Mouse (Mus musculus): ENCODE data around the gene Clcn1. TPM values are rescaled to one million over a fixed set of nuclear protein-coding genes. Genes with fewer than 3 reads are reported as not detected.

Gene Clcn1
- polyA plus RNA-seq, 1 experiment from 2014 or later, result 1.9 TPM

- DNase-seq (ENCODE audit: low spot score) (no peak), ATAC-seq (ENCODE audit: low FRiP score) (no peak)
- Histone ChIP-seq H3K4me2 (replicated peaks) (no peak overlapping the region), H3K4me1 (replicated peaks; ENCODE audit: control insufficient read depth, insufficient read depth, low read length) (no peaks in the 10 kb centered on the region), H3K36me3 (replicated peaks; ENCODE audit: control insufficient read depth, insufficient read depth) (peaks cover 46% of the 10 kb centered on the region), H3K27me3 (ENCODE audit: control insufficient read depth, insufficient read depth, low read length) (no peaks in the 10 kb centered on the region), H3K9ac (no peak overlapping the region), H3K9me3 (ENCODE audit: control insufficient read depth, low read length) (no peaks in the 10 kb centered on the region), H3K4me3 (replicated peaks; ENCODE audit: low read length) (no peak overlapping the region), H3K27ac (no peak overlapping the region)
- 88% methylated on average over 6 of the region's 6 CpGs for WGBS
Measured at GRCm38 (mm10) chr6:42360231-42360840, 73.9 kb downstream of the Clcn1 start.

GRCm38 (mm10) chr6:42361041-42361895, 74.8 kb downstream of the Clcn1 start:
- Histone ChIP-seq H3K4me3 (replicated peaks; ENCODE audit: low read length) (no peak overlapping the region), H3K27me3 (ENCODE audit: control insufficient read depth, insufficient read depth, low read length) (no peaks in the 10 kb centered on the region), H3K4me1 (replicated peaks; ENCODE audit: control insufficient read depth, insufficient read depth, low read length) (no peaks in the 10 kb centered on the region), H3K4me2 (replicated peaks) (no peak overlapping the region), H3K27ac (no peak overlapping the region), H3K9me3 (ENCODE audit: control insufficient read depth, low read length) (no peaks in the 10 kb centered on the region), H3K36me3 (replicated peaks; ENCODE audit: control insufficient read depth, insufficient read depth) (peaks cover 37% of the 10 kb centered on the region), H3K9ac (no peak overlapping the region)
- DNase-seq (ENCODE audit: low spot score), result no peak
- no peak for ATAC-seq (ENCODE audit: low FRiP score)
- WGBS, result 97% methylated on average over 13 of the region's 13 CpGs

- 59% methylated on average over 1 of the region's 1 CpGs for WGBS
Measured at GRCm38 (mm10) chr6:42362074-42362473, 75.6 kb downstream of the Clcn1 start.

GRCm38 (mm10) chr6:42362497-42362896, 76.0 kb downstream of the Clcn1 start:
- no peak overlapping the region for H3K27ac ChIP-seq

More at GRCm38 (mm10) chr6:42362074-42362473, 75.6 kb downstream of the Clcn1 start:
- Histone ChIP-seq H3K4me2 (replicated peaks) (no peak overlapping the region), H3K27me3 (ENCODE audit: control insufficient read depth, insufficient read depth, low read length) (no peaks in the 10 kb centered on the region), H3K4me1 (replicated peaks; ENCODE audit: control insufficient read depth, insufficient read depth, low read length) (no peaks in the 10 kb centered on the region), H3K27ac (no peak overlapping the region), H3K36me3 (replicated peaks; ENCODE audit: control insufficient read depth, insufficient read depth) (peaks cover 29% of the 10 kb centered on the region), H3K4me3 (replicated peaks; ENCODE audit: low read length) (no peak overlapping the region), H3K9ac (no peak overlapping the region), H3K9me3 (ENCODE audit: control insufficient read depth, low read length) (no peaks in the 10 kb centered on the region)
- ATAC-seq (ENCODE audit: low FRiP score), result no peak
- no peak for DNase-seq (ENCODE audit: low spot score)

GRCm38 (mm10) chr6:42362974-42363373, 76.5 kb downstream of the Clcn1 start:
- H3K4me2 ChIP-seq (replicated peaks), result no peak overlapping the region
- H3K4me3 ChIP-seq (replicated peaks; ENCODE audit: low read length), result no peak overlapping the region
- H3K36me3 ChIP-seq (replicated peaks; ENCODE audit: control insufficient read depth, insufficient read depth), result peaks cover 20% of the 10 kb centered on the region
- H3K27ac ChIP-seq, result no peak overlapping the region
- no peak for ATAC-seq (ENCODE audit: low FRiP score)
- no peaks in the 10 kb centered on the region for H3K4me1 ChIP-seq (replicated peaks; ENCODE audit: control insufficient read depth, insufficient read depth, low read length)
- no peak overlapping the region for H3K9ac ChIP-seq
- H3K27me3 ChIP-seq (ENCODE audit: control insufficient read depth, insufficient read depth, low read length), result no peaks in the 10 kb centered on the region
- WGBS, result 60% methylated on average over 3 of the region's 3 CpGs
- H3K9me3 ChIP-seq (ENCODE audit: control insufficient read depth, low read length), result no peaks in the 10 kb centered on the region
- DNase-seq (ENCODE audit: low spot score), result no peak

More at GRCm38 (mm10) chr6:42362497-42362896, 76.0 kb downstream of the Clcn1 start:
- Histone ChIP-seq H3K4me3 (replicated peaks; ENCODE audit: low read length) (no peak overlapping the region), H3K9me3 (ENCODE audit: control insufficient read depth, low read length) (no peaks in the 10 kb centered on the region), H3K36me3 (replicated peaks; ENCODE audit: control insufficient read depth, insufficient read depth) (peaks cover 24% of the 10 kb centered on the region), H3K4me1 (replicated peaks; ENCODE audit: control insufficient read depth, insufficient read depth, low read length) (no peaks in the 10 kb centered on the region), H3K9ac (no peak overlapping the region), H3K27me3 (ENCODE audit: control insufficient read depth, insufficient read depth, low read length) (no peaks in the 10 kb centered on the region), H3K4me2 (replicated peaks) (no peak overlapping the region)
- DNase-seq (ENCODE audit: low spot score) (no peak), ATAC-seq (ENCODE audit: low FRiP score) (no peak)
- WGBS, result 85% methylated on average over 1 of the region's 1 CpGs

- Histone ChIP-seq H3K4me1 (replicated peaks; ENCODE audit: control insufficient read depth, insufficient read depth, low read length) (no peaks in the 10 kb centered on the region), H3K9ac (no peak overlapping the region), H3K27ac (no peak overlapping the region), H3K36me3 (replicated peaks; ENCODE audit: control insufficient read depth, insufficient read depth) (peaks cover 9% of the 10 kb centered on the region), H3K27me3 (ENCODE audit: control insufficient read depth, insufficient read depth, low read length) (no peaks in the 10 kb centered on the region), H3K4me3 (replicated peaks; ENCODE audit: low read length) (no peak overlapping the region), H3K9me3 (ENCODE audit: control insufficient read depth, low read length) (no peaks in the 10 kb centered on the region), H3K4me2 (replicated peaks) (no peak overlapping the region)
- ATAC-seq (ENCODE audit: low FRiP score) (no peak), DNase-seq (ENCODE audit: low spot score) (no peak)
- WGBS, result 86% methylated on average over 4 of the region's 4 CpGs
Measured at GRCm38 (mm10) chr6:42364066-42364465, 77.6 kb downstream of the Clcn1 start.

GRCm38 (mm10) chr6:42364607-42365006, 78.1 kb downstream of the Clcn1 start:
- DNase-seq (ENCODE audit: low spot score) (no peak), ATAC-seq (ENCODE audit: low FRiP score) (no peak)
- no peak overlapping the region for H3K27ac ChIP-seq
- no peak overlapping the region for H3K9ac ChIP-seq
- H3K4me1 ChIP-seq (replicated peaks; ENCODE audit: control insufficient read depth, insufficient read depth, low read length), result no peaks in the 10 kb centered on the region
- H3K4me2 ChIP-seq (replicated peaks), result no peak overlapping the region
- no peaks in the 10 kb centered on the region for H3K27me3 ChIP-seq (ENCODE audit: control insufficient read depth, insufficient read depth, low read length)
- WGBS, result 91% methylated on average over 15 of the region's 15 CpGs
- peaks cover 4% of the 10 kb centered on the region; the same call in 1 of the 2 replicates for H3K36me3 ChIP-seq (replicated peaks; ENCODE audit: control insufficient read depth, insufficient read depth)
- H3K9me3 ChIP-seq (ENCODE audit: control insufficient read depth, low read length), result no peaks in the 10 kb centered on the region
- no peak overlapping the region for H3K4me3 ChIP-seq (replicated peaks; ENCODE audit: low read length)

GRCm38 (mm10) chr6:42365215-42365614, 78.7 kb downstream of the Clcn1 start:
- no peak overlapping the region for H3K9ac ChIP-seq
- no peaks in the 10 kb centered on the region for H3K27me3 ChIP-seq (ENCODE audit: control insufficient read depth, insufficient read depth, low read length)
- no peak for DNase-seq (ENCODE audit: low spot score)
- no peak overlapping the region for H3K27ac ChIP-seq
- H3K9me3 ChIP-seq (ENCODE audit: control insufficient read depth, low read length), result no peaks in the 10 kb centered on the region
- no peak for ATAC-seq (ENCODE audit: low FRiP score)
- H3K4me3 ChIP-seq (replicated peaks; ENCODE audit: low read length), result no peak overlapping the region
- no peaks in the 10 kb centered on the region for H3K4me1 ChIP-seq (replicated peaks; ENCODE audit: control insufficient read depth, insufficient read depth, low read length)
- no peak overlapping the region for H3K4me2 ChIP-seq (replicated peaks)
- WGBS, result 94% methylated on average over 6 of the region's 6 CpGs
- H3K36me3 ChIP-seq (replicated peaks; ENCODE audit: control insufficient read depth, insufficient read depth), result peaks cover 3% of the 10 kb centered on the region; the same call in 1 of the 2 replicates
